Mouse (Mus musculus) heart, embryonic 14.5 days (tissue): Measurements from ENCODE around the gene Izumo4. TPM values are rescaled to one million over a fixed set of nuclear protein-coding genes. Genes with fewer than 3 reads are reported as not detected.

Experiments used
- ATAC-seq: fragments of 200-750 bp; cut with Nextera tagmentation; 2 replicates; pipeline ENCODE4 v1.8.0; 2017; ENCODE audit warnings: low read depth, moderate TSS enrichment; ENCODE audit not compliant: insufficient number of reproducible peaks, insufficient read depth, low FRiP score
- H3K27ac ChIP-seq, 2 experiments: fragments of 200-500 bp in 1 of 2; fragments of 300-500 bp in 1 of 2; sonication (generic) in 1 of 2; replicated peaks in 1 of 2; 2 replicates each; pipeline ENCODE4 v1.5.1; 2012 to 2014; ENCODE audit warnings: low read depth in 2 of 2, low read length in 2 of 2, control low read depth in 1 of 2, mild to moderate bottlenecking in 1 of 2, mixed read lengths in 1 of 2; ENCODE audit not compliant: control insufficient read depth in 1 of 2, insufficient read depth in 1 of 2
- H3K27me3 ChIP-seq: fragments of 300-500 bp; sonication (generic); 2 replicates; pipeline ENCODE4 v1.6.1; 2014; ENCODE audit warnings: mild to moderate bottlenecking, low read length, control low read depth; ENCODE audit not compliant: control insufficient read depth, insufficient read depth
- H3K36me3 ChIP-seq: fragments of 300-500 bp; sonication (generic); 2 replicates; pipeline ENCODE4 v1.6.1; 2014; ENCODE audit warnings: mild to moderate bottlenecking, control low read depth, low read length, mixed read lengths; ENCODE audit not compliant: control insufficient read depth, insufficient read depth
- H3K4me1 ChIP-seq, 2 experiments: fragments of 200-500 bp in 1 of 2; fragments of 300-500 bp in 1 of 2; sonication (generic) in 1 of 2; 2 replicates each; pipeline ENCODE4 v1.6.1; 2012 to 2014; ENCODE audit warnings: low read length in 2 of 2, control low read depth in 1 of 2, mixed read lengths in 1 of 2; ENCODE audit not compliant: control insufficient read depth in 2 of 2, insufficient read depth in 2 of 2
- H3K4me2 ChIP-seq: fragments of 300-500 bp; sonication (generic); 2 replicates; pipeline ENCODE4 v1.6.1; 2014; ENCODE audit warnings: mild to moderate bottlenecking, low read length
- H3K4me3 ChIP-seq, 2 experiments: fragments of 200-500 bp in 1 of 2; fragments of 300-500 bp in 1 of 2; sonication (generic) in 1 of 2; 2 replicates each; pipeline ENCODE4 v1.5.1; 2012 to 2014; ENCODE audit warnings: low read length in 2 of 2, mild to moderate bottlenecking in 2 of 2, control low read depth in 1 of 2, low read depth in 1 of 2, moderate library complexity in 1 of 2; ENCODE audit not compliant: control insufficient read depth in 1 of 2, insufficient read depth in 1 of 2
- H3K9ac ChIP-seq: fragments of 300-500 bp; sonication (generic); 2 replicates; pipeline ENCODE4 v1.6.1; 2014; ENCODE audit warnings: mild to moderate bottlenecking, low read length
- H3K9me3 ChIP-seq: fragments of 300-500 bp; sonication (generic); 2 replicates; pipeline ENCODE4 v1.6.1; 2016; ENCODE audit warnings: low read length, control low read depth; ENCODE audit not compliant: control insufficient read depth
- WGBS: fragments of 180-500 bp; shearing (Covaris S2); extraction: QIAGEN DNeasy Blood & Tissue Kit; methylation state at CpG from one replicate; pipeline ENCODE4 v1.1.7; 2014; 5-methylcytosine and 5-hydroxymethylcytosine counted together
- polyA plus RNA-seq: library from polyadenylated mRNA; unstranded; fragments of >200 nt; fragmentation: Nextera tagmentation; extraction: Ambion mirVana; gene quantifications from 2 replicates; pipeline ENCODE4 v1.2.1, GENCODE M21; 2014

Izumo4 gene
- polyA plus RNA-seq, 1 experiment from 2014 or later = 7.0 TPM

DNA sequence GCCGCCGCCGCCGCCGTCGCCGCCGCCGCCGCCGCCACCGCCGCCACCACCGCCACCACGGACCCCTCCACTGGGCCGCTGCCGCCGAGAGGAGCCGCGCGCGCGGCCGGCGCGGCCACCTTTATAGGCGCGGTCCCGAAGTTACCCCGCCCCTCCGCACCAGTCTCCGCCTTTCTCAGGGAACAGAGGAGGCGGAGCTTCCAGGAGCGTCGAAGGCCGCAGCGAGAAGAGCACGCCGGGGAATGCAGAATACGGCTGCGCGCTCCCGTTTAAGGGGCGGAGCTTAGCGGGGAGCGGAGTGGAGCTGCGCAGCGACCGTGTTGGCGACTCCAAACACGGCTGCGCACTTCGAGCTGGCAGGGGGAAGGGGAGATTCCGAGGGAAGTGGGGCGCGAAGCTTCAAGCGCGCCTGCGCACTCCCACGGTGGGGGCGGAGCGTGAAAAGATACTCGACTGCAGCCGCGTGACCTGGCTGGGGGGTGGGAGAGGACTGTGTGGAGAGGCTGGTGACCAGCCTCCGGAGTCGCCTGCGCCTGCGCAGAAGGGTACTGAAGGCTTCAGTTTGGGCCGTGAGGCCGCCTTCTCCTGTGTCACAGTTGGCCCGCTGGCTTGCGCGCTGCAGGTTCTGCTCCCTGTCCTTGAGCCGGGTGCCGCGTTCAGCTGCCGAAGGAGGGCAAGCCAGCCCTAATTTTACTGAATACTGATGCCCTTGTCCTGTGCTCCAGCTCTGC is 25.6 kb upstream of the Izumo4 start:
- under 1% methylated on average over 74 of the region's 78 CpGs for WGBS
- Histone ChIP-seq H3K27me3 (no peaks in the 10 kb centered on the region), H3K9me3 (no peaks in the 10 kb centered on the region), H3K4me3 (peak overlapping the region; percentile 73 to 100), H3K4me1 (peaks cover 46 to 66% of the 10 kb centered on the region in 2 experiments), H3K36me3 (peaks cover 23% of the 10 kb centered on the region), H3K9ac (peak overlapping the region; percentile 98), H3K27ac (peak overlapping the region; percentile 98 to 99), H3K4me2 (peak overlapping the region; percentile 92)
- ATAC-seq = peak; percentile 86

- ATAC-seq = no peak
- H3K4me1 ChIP-seq = peaks cover 46 to 61% of the 10 kb centered on the region in 2 experiments
- WGBS = 20% methylated on average over 9 of the region's 9 CpGs
- no peaks in the 10 kb centered on the region for H3K9me3 ChIP-seq
- peak overlapping the region; percentile 43 to 65 for H3K4me3 ChIP-seq
- H3K36me3 ChIP-seq = peaks cover 14% of the 10 kb centered on the region
- no peaks in the 10 kb centered on the region for H3K27me3 ChIP-seq
- peak overlapping the region; percentile 72 for H3K4me2 ChIP-seq
- peak overlapping the region; percentile 79 for H3K9ac ChIP-seq
- H3K27ac ChIP-seq = peak overlapping the region; percentile 98 to 99
Observed at GRCm38 (mm10) chr10:80677128-80677875, 24.7 kb upstream of the Izumo4 start.

GRCm38 (mm10) chr10:80677942-80678436 is 24.0 kb upstream of the Izumo4 start, which contains the start of gene Mknk2:
Gene Mknk2 (minus strand): TSS chr10:80678112.
- Histone ChIP-seq H3K4me1 (peaks cover 46 to 54% of the 10 kb centered on the region in 2 experiments), H3K9me3 (no peaks in the 10 kb centered on the region), H3K27me3 (no peaks in the 10 kb centered on the region), H3K27ac (peak within 1 kb of the TSS; percentile 98 to 99), H3K9ac (peak within 1 kb of the TSS; percentile 79), H3K4me2 (peak within 1 kb of the TSS; percentile 72), H3K36me3 (peaks cover 10% of the 10 kb centered on the region), H3K4me3 (peak within 1 kb of the TSS; percentile 43 to 65)
- peak; percentile 66 for ATAC-seq
- WGBS = 3% methylated on average over 8 of the region's 8 CpGs

GRCm38 (mm10) chr10:80678601-80679377 is 23.2 kb upstream of the Izumo4 start:
- Histone ChIP-seq H3K9ac (peak overlapping the region; percentile 46), H3K4me2 (peak overlapping the region; percentile 72), H3K4me1 (peaks cover 45 to 46% of the 10 kb centered on the region in 2 experiments), H3K4me3 (peak overlapping the region in 1 of 2 experiments; percentile 43; a peak in 1 of 4 replicates), H3K9me3 (no peaks in the 10 kb centered on the region), H3K27me3 (no peaks in the 10 kb centered on the region), H3K36me3 (peaks cover 10% of the 10 kb centered on the region; the same call in 1 of the 2 replicates), H3K27ac (peak overlapping the region; percentile 98 to 99)
- ATAC-seq = no peak
- WGBS = 41% methylated on average over 9 of the region's 10 CpGs

DNA sequence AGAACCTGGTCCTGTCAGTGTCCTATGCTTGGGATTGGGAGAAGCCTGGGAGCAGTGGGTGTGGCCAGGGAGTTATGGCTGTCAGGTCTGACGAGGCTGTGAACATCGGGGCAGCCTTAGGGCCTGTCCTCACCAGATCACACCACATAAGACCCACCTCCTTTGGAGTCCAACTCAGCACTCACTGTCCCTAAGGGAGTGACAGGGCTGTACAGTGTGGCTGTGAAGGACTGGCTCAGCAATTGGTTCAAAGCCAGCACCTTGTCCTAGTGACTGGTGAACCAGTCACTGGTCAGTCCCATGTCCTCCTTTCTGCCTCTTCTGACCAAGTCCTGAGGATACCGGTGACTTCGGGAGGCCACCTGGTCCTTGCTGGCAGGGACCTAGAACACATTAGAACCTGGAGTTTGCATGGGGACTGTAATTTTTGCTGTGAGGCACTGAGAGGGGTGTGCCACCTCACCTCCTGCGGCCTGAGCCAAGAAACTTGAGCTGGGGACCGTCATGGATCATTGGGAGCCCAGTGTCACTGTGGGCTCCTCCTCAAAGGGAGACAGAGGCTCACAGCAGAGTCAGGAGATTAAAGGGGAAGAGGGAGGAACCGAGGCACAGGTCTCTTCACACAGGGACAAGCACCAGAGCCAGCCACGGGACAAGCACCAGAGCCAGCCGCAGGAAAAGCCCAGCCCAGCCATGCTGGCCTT is 22.3 kb upstream of the Izumo4 start:
- no peaks in the 10 kb centered on the region for H3K27me3 ChIP-seq
- H3K36me3 ChIP-seq = peaks cover 17% of the 10 kb centered on the region
- no peak for ATAC-seq
- H3K27ac ChIP-seq = peak overlapping the region; percentile 68 to 98; a peak in 3 of 4 replicates
- peak overlapping the region; percentile 27; the same call in 1 of the 2 replicates for H3K9ac ChIP-seq
- no peaks in the 10 kb centered on the region for H3K9me3 ChIP-seq
- WGBS = 47% methylated on average over 9 of the region's 9 CpGs
- peaks cover 35 to 37% of the 10 kb centered on the region in 2 experiments for H3K4me1 ChIP-seq
- H3K4me3 ChIP-seq = no peak overlapping the region
- H3K4me2 ChIP-seq = no peak overlapping the region

DNA sequence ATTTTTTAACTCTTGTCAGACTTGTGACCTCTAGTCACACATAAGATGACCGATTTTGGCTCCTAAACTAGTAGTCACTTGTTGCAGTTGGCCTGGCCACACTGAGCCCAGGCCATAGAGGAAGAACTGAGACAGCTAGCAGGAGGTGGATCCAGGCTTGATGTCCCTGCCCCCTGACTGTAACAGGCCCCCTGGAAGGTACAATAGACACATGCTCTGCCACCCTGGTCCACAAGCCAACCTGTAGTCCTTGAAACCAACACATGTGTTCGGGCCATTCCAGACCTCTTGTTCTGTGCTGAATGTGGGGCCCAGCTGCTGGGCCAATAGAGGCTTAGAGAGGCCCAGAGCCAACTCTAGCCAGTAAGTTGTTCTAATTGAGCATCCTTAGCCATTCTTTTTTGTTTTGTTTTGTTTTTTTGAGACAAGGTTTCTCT is 21.7 kb upstream of the Izumo4 start:
- H3K27me3 ChIP-seq = no peaks in the 10 kb centered on the region
- no peak for ATAC-seq
- 92% methylated on average over 2 of the region's 2 CpGs for WGBS
- no peaks in the 10 kb centered on the region for H3K9me3 ChIP-seq
- H3K27ac ChIP-seq = no peak overlapping the region
- H3K9ac ChIP-seq = peak overlapping the region; percentile 27; the same call in 1 of the 2 replicates
- peaks cover 19% of the 10 kb centered on the region for H3K36me3 ChIP-seq
- H3K4me1 ChIP-seq = peaks cover 31 to 32% of the 10 kb centered on the region in 2 experiments
- H3K4me2 ChIP-seq = no peak overlapping the region
- no peak overlapping the region for H3K4me3 ChIP-seq
